Mouse (Mus musculus): Measurements from ENCODE around the gene Galnt2. TPM values are rescaled to one million over a fixed set of nuclear protein-coding genes. Genes with fewer than 3 reads are reported as not detected.

Gene Galnt2
- polyA plus RNA-seq, 1 experiment from 2014 or later = 35.3 TPM

GRCm38 (mm10) chr8:124200400-124200799, 30.8 kb upstream of the Galnt2 start:
- no peaks in the 10 kb centered on the region for H3K9me3 ChIP-seq (replicated peaks)
- H3K27ac ChIP-seq (replicated peaks) = no peak overlapping the region
- H3K27me3 ChIP-seq (ENCODE audit: low read depth, poor library complexity, severe bottlenecking) = no peaks in the 10 kb centered on the region; the same call in 1 of the 2 replicates
- 77% methylated on average over 7 of the region's 7 CpGs for WGBS
- DNase-seq (ENCODE audit: low spot score) = no peak
- H3K36me3 ChIP-seq = no peaks in the 10 kb centered on the region
- H3K4me3 ChIP-seq = no peak overlapping the region
- H3K4me1 ChIP-seq = peaks cover 29% of the 10 kb centered on the region

- no peak for DNase-seq (ENCODE audit: low spot score)
- peaks cover 20% of the 10 kb centered on the region for H3K4me1 ChIP-seq
- H3K36me3 ChIP-seq = no peaks in the 10 kb centered on the region
- WGBS = 87% methylated on average over 8 of the region's 8 CpGs
- no peak overlapping the region for H3K27ac ChIP-seq (replicated peaks)
- no peak overlapping the region for H3K4me3 ChIP-seq
- H3K9me3 ChIP-seq (replicated peaks) = no peaks in the 10 kb centered on the region
- H3K27me3 ChIP-seq (ENCODE audit: low read depth, poor library complexity, severe bottlenecking) = no peaks in the 10 kb centered on the region; the same call in 1 of the 2 replicates
Measured at GRCm38 (mm10) chr8:124201706-124202105, 29.5 kb upstream of the Galnt2 start.

- 0 out of 2 replicates have a peak overlapping the region, but pooled peaks have one; percentile 15 for H3K27ac ChIP-seq (replicated peaks)
- peaks cover 19% of the 10 kb centered on the region for H3K4me1 ChIP-seq
- no peaks in the 10 kb centered on the region for H3K9me3 ChIP-seq (replicated peaks)
- H3K36me3 ChIP-seq = no peaks in the 10 kb centered on the region
- DNase-seq (ENCODE audit: low spot score) = no peak
- WGBS = 85% methylated on average over 5 of the region's 5 CpGs
- H3K4me3 ChIP-seq = no peak overlapping the region
- no peaks in the 10 kb centered on the region; the same call in 1 of the 2 replicates for H3K27me3 ChIP-seq (ENCODE audit: low read depth, poor library complexity, severe bottlenecking)
Measured at GRCm38 (mm10) chr8:124202895-124203294, 28.3 kb upstream of the Galnt2 start.

- Histone ChIP-seq H3K4me3 (no peak overlapping the region), H3K4me1 (peaks cover 19% of the 10 kb centered on the region), H3K9me3 (replicated peaks) (no peaks in the 10 kb centered on the region), H3K27me3 (ENCODE audit: low read depth, poor library complexity, severe bottlenecking) (no peaks in the 10 kb centered on the region), H3K27ac (replicated peaks) (no peak overlapping the region), H3K36me3 (no peaks in the 10 kb centered on the region)
- peak; percentile 19 for DNase-seq (ENCODE audit: low spot score)
- 77% methylated on average over 13 of the region's 13 CpGs for WGBS
Measured at GRCm38 (mm10) chr8:124204001-124204601, 27.1 kb upstream of the Galnt2 start.

- 86% methylated on average over 2 of the region's 2 CpGs for WGBS
- no peaks in the 10 kb centered on the region for H3K27me3 ChIP-seq (ENCODE audit: low read depth, poor library complexity, severe bottlenecking)
- no peak overlapping the region for H3K4me3 ChIP-seq
- H3K9me3 ChIP-seq (replicated peaks) = no peaks in the 10 kb centered on the region
- no peaks in the 10 kb centered on the region for H3K36me3 ChIP-seq
- H3K27ac ChIP-seq (replicated peaks) = no peak overlapping the region
- H3K4me1 ChIP-seq = no peaks in the 10 kb centered on the region
- no peak for DNase-seq (ENCODE audit: low spot score)
Measured at GRCm38 (mm10) chr8:124212148-124212547, 19.0 kb upstream of the Galnt2 start.

- Histone ChIP-seq H3K4me3 (no peak overlapping the region), H3K27ac (replicated peaks) (no peak overlapping the region), H3K36me3 (no peaks in the 10 kb centered on the region), H3K9me3 (replicated peaks) (no peaks in the 10 kb centered on the region), H3K4me1 (no peaks in the 10 kb centered on the region), H3K27me3 (ENCODE audit: low read depth, poor library complexity, severe bottlenecking) (no peaks in the 10 kb centered on the region)
- no peak for DNase-seq (ENCODE audit: low spot score)
Measured at GRCm38 (mm10) chr8:124216951-124217350, 14.2 kb upstream of the Galnt2 start.

- WGBS = 74% methylated on average over 2 of the region's 2 CpGs
- DNase-seq (ENCODE audit: low spot score) = no peak
- Histone ChIP-seq H3K36me3 (no peaks in the 10 kb centered on the region), H3K4me3 (no peak overlapping the region), H3K9me3 (replicated peaks) (no peaks in the 10 kb centered on the region), H3K27ac (replicated peaks) (no peak overlapping the region), H3K27me3 (ENCODE audit: low read depth, poor library complexity, severe bottlenecking) (no peaks in the 10 kb centered on the region), H3K4me1 (peaks cover 30% of the 10 kb centered on the region)
Measured at GRCm38 (mm10) chr8:124229883-124230282, 1.3 kb upstream of the Galnt2 start.

GRCm38 (mm10) chr8:124230496-124231175, 555 bp upstream of the Galnt2 start:
- no peaks in the 10 kb centered on the region for H3K9me3 ChIP-seq (replicated peaks)
- WGBS = 54% methylated on average over 8 of the region's 8 CpGs
- no peak for DNase-seq (ENCODE audit: low spot score)
- peaks cover 33% of the 10 kb centered on the region for H3K4me1 ChIP-seq
- no peaks in the 10 kb centered on the region for H3K36me3 ChIP-seq
- H3K4me3 ChIP-seq = peak overlapping the region; percentile 97
- H3K27me3 ChIP-seq (ENCODE audit: low read depth, poor library complexity, severe bottlenecking) = no peaks in the 10 kb centered on the region
- peak overlapping the region; percentile 72 for H3K27ac ChIP-seq (replicated peaks)

- peaks cover 35% of the 10 kb centered on the region for H3K4me1 ChIP-seq
- peak; percentile 65 for DNase-seq (ENCODE audit: low spot score)
Measured at GRCm38 (mm10) chr8:124231485-124232279, 491 bp downstream of the Galnt2 start.

GRCm38 (mm10) chr8:124232280-124232600, 1.0 kb downstream of the Galnt2 start:
- no peaks in the 10 kb centered on the region for H3K27me3 ChIP-seq (ENCODE audit: low read depth, poor library complexity, severe bottlenecking)
- WGBS = 5% methylated on average over 18 of the region's 18 CpGs
- H3K9me3 ChIP-seq (replicated peaks) = no peaks in the 10 kb centered on the region
- 0 out of 2 replicates have a peak, but pooled peaks cover 4% of the 10 kb centered on the region for H3K36me3 ChIP-seq
- DNase-seq (ENCODE audit: low spot score) = no peak
- peak overlapping the region; percentile 91 for H3K27ac ChIP-seq (replicated peaks)
- H3K4me3 ChIP-seq = peak overlapping the region; percentile 97
- peaks cover 35% of the 10 kb centered on the region for H3K4me1 ChIP-seq

More at GRCm38 (mm10) chr8:124231485-124232279, 491 bp downstream of the Galnt2 start:
- Histone ChIP-seq H3K9me3 (replicated peaks) (no peaks in the 10 kb centered on the region), H3K4me3 (peak overlapping the region; percentile 97), H3K27me3 (ENCODE audit: low read depth, poor library complexity, severe bottlenecking) (no peaks in the 10 kb centered on the region), H3K36me3 (0 out of 2 replicates have a peak, but pooled peaks cover 4% of the 10 kb centered on the region), H3K27ac (replicated peaks) (peak overlapping the region; percentile 91)
- WGBS = 1% methylated on average over 81 of the region's 83 CpGs

GRCm38 (mm10) chr8:124234496-124234895, 3.3 kb downstream of the Galnt2 start:
- peaks cover 40% of the 10 kb centered on the region for H3K4me1 ChIP-seq
- peak overlapping the region; percentile 23; the same call in 1 of the 2 replicates for H3K27ac ChIP-seq (replicated peaks)
- H3K27me3 ChIP-seq (ENCODE audit: low read depth, poor library complexity, severe bottlenecking) = no peaks in the 10 kb centered on the region
- no peak overlapping the region for H3K4me3 ChIP-seq
- 0 out of 2 replicates have a peak, but pooled peaks cover 4% of the 10 kb centered on the region for H3K36me3 ChIP-seq
- DNase-seq (ENCODE audit: low spot score) = no peak
- WGBS = 54% methylated on average over 2 of the region's 2 CpGs
- no peaks in the 10 kb centered on the region for H3K9me3 ChIP-seq (replicated peaks)

GRCm38 (mm10) chr8:124235536-124235935, 4.3 kb downstream of the Galnt2 start:
- no peak overlapping the region for H3K4me3 ChIP-seq
- peaks cover 51% of the 10 kb centered on the region for H3K4me1 ChIP-seq
- 93% methylated on average over 4 of the region's 4 CpGs for WGBS
- no peaks in the 10 kb centered on the region for H3K9me3 ChIP-seq (replicated peaks)
- 0 out of 2 replicates have a peak, but pooled peaks cover 4% of the 10 kb centered on the region for H3K36me3 ChIP-seq
- no peak for DNase-seq (ENCODE audit: low spot score)
- no peaks in the 10 kb centered on the region for H3K27me3 ChIP-seq (ENCODE audit: low read depth, poor library complexity, severe bottlenecking)
- H3K27ac ChIP-seq (replicated peaks) = no peak overlapping the region

Measured in midbrain, embryonic 10.5 days (tissue).